Mouse (Mus musculus): ENCODE data around the gene Mastl. TPM values are rescaled to one million over a fixed set of nuclear protein-coding genes. Genes with fewer than 3 reads are reported as not detected.
A peak's percentile ranks its signal among the peaks of the same experiment; 100 is the strongest.

Mastl gene
- polyA plus RNA-seq, 1 experiment from 2014 or later, result 7.0 TPM

GRCm38 (mm10) chr2:23102266-23102665 is 53.6 kb downstream of the Mastl start:
- H3K4me3 ChIP-seq (ENCODE audit: low read depth, low read length), result no peak overlapping the region
- H3K4me1 ChIP-seq (ENCODE audit: control insufficient read depth, insufficient read depth, low read length), result no peaks in the 10 kb centered on the region
- no peak overlapping the region for H3K9ac ChIP-seq (ENCODE audit: low read length)
- no peak overlapping the region for H3K4me2 ChIP-seq (ENCODE audit: low read length)
- H3K9me3 ChIP-seq (replicated peaks; ENCODE audit: control insufficient read depth, low read length), result no peaks in the 10 kb centered on the region
- H3K27ac ChIP-seq (ENCODE audit: low read depth, low read length), result no peak overlapping the region
- 0 out of 2 replicates have a peak, but pooled peaks cover 6% of the 10 kb centered on the region for H3K36me3 ChIP-seq (ENCODE audit: control insufficient read depth, insufficient read depth, low read length)
- DNase-seq (ENCODE audit: low spot score) (no peak), ATAC-seq (no peak)
- no peaks in the 10 kb centered on the region for H3K27me3 ChIP-seq (replicated peaks; ENCODE audit: control insufficient read depth, insufficient read depth, low read length)

DNA sequence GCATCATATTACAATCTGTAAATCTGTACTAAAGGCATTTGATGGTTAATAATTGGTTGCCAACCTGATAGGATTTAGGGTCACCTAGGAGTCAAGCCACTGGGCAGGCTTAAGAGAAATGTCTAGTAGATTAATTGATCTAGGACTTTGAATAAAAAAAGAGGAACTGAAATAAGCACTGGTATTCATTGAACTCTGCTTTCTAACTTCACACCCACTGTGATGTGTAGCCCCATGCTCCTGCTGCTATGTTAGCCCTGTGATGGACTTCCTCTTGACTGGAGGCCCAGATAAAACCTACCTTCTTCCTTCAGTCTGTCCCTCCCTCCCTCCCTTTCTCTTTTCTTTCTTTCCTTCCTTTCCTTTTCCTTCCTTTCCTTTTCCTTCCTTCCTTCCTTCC is 58.8 kb downstream of the Mastl start:
- no peak overlapping the region for H3K27ac ChIP-seq (ENCODE audit: low read depth, low read length)
- peaks cover 28% of the 10 kb centered on the region for H3K36me3 ChIP-seq (ENCODE audit: control insufficient read depth, insufficient read depth, low read length)
- no peak for DNase-seq (ENCODE audit: low spot score)

GRCm38 (mm10) chr2:23092216-23092615 is 63.6 kb downstream of the Mastl start:
- H3K9me3 ChIP-seq (replicated peaks; ENCODE audit: control insufficient read depth, low read length), result no peaks in the 10 kb centered on the region
- no peak overlapping the region for H3K9ac ChIP-seq (ENCODE audit: low read length)
- ATAC-seq (no peak), DNase-seq (ENCODE audit: low spot score) (peak; percentile 26)
- WGBS, result 54% methylated on average over 5 of the region's 5 CpGs
- no peaks in the 10 kb centered on the region for H3K4me1 ChIP-seq (ENCODE audit: control insufficient read depth, insufficient read depth, low read length)
- H3K36me3 ChIP-seq (ENCODE audit: control insufficient read depth, insufficient read depth, low read length), result peaks cover 61% of the 10 kb centered on the region
- H3K27ac ChIP-seq (ENCODE audit: low read depth, low read length), result no peak overlapping the region
- no peak overlapping the region for H3K4me2 ChIP-seq (ENCODE audit: low read length)
- no peaks in the 10 kb centered on the region for H3K27me3 ChIP-seq (replicated peaks; ENCODE audit: control insufficient read depth, insufficient read depth, low read length)
- H3K4me3 ChIP-seq (ENCODE audit: low read depth, low read length), result no peak overlapping the region

More for the DNA sequence above, 58.8 kb downstream of the Mastl start:
- H3K4me1 ChIP-seq (ENCODE audit: control insufficient read depth, insufficient read depth, low read length), result no peaks in the 10 kb centered on the region
- H3K4me3 ChIP-seq (ENCODE audit: low read depth, low read length), result no peak overlapping the region
- no peaks in the 10 kb centered on the region for H3K27me3 ChIP-seq (replicated peaks; ENCODE audit: control insufficient read depth, insufficient read depth, low read length)
- no peak overlapping the region for H3K9ac ChIP-seq (ENCODE audit: low read length)
- ATAC-seq, result no peak
- no peaks in the 10 kb centered on the region for H3K9me3 ChIP-seq (replicated peaks; ENCODE audit: control insufficient read depth, low read length)
- no peak overlapping the region for H3K4me2 ChIP-seq (ENCODE audit: low read length)

DNA sequence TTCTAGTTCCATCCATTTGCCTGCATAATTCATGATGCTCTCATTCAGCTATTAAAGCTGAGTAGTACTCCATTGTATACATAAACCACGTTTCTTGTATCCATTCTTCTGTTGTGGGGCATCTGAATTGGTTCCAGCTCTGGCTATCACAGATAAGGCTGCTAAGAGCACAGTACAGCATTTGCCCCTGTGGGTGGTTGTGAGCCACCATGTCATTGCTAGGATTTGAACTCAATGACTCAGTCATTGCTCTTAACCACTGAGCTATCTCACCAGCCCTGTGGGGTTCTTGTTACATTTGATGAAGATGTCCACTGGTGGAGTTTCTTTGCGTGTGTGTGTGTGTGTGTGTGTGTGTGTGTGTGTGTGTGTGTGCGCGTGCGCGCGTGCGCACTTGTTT is 71.3 kb downstream of the Mastl start:
- ATAC-seq (no peak), DNase-seq (ENCODE audit: low spot score) (no peak)
- Histone ChIP-seq H3K4me2 (ENCODE audit: low read length) (no peak overlapping the region), H3K9ac (ENCODE audit: low read length) (no peak overlapping the region), H3K9me3 (replicated peaks; ENCODE audit: control insufficient read depth, low read length) (no peaks in the 10 kb centered on the region), H3K36me3 (ENCODE audit: control insufficient read depth, insufficient read depth, low read length) (peaks cover 47% of the 10 kb centered on the region), H3K4me3 (ENCODE audit: low read depth, low read length) (no peak overlapping the region), H3K4me1 (ENCODE audit: control insufficient read depth, insufficient read depth, low read length) (no peaks in the 10 kb centered on the region), H3K27me3 (replicated peaks; ENCODE audit: control insufficient read depth, insufficient read depth, low read length) (no peaks in the 10 kb centered on the region), H3K27ac (ENCODE audit: low read depth, low read length) (no peak overlapping the region)
- WGBS, result 95% methylated on average over 8 of the region's 8 CpGs

DNA sequence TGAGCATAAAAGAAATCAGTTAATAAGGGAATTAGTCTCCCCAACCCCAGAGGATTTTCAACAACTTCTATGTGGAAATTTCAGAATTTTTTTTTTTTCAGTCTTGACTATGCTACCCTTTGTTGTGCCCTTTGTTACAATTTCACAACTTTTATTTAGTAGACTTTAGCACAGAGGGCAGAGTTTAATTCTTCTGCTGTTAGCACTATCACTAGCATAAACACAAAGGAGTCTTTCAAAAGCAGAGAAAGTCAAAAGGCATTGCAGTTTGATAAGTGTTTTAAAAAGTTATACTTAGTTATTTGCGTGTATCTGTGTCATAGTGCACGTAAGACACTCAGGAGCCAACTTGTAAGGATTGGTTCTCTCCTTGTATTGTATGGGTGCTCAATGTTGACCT is 77.2 kb downstream of the Mastl start:
- Histone ChIP-seq H3K36me3 (ENCODE audit: control insufficient read depth, insufficient read depth, low read length) (peaks cover 52% of the 10 kb centered on the region), H3K27me3 (replicated peaks; ENCODE audit: control insufficient read depth, insufficient read depth, low read length) (no peaks in the 10 kb centered on the region), H3K9ac (ENCODE audit: low read length) (no peak overlapping the region), H3K9me3 (replicated peaks; ENCODE audit: control insufficient read depth, low read length) (0 out of 2 replicates have a peak, but pooled peaks cover 3% of the 10 kb centered on the region), H3K4me3 (ENCODE audit: low read depth, low read length) (no peak overlapping the region), H3K4me2 (ENCODE audit: low read length) (no peak overlapping the region), H3K27ac (ENCODE audit: low read depth, low read length) (no peak overlapping the region), H3K4me1 (ENCODE audit: control insufficient read depth, insufficient read depth, low read length) (no peaks in the 10 kb centered on the region)
- ATAC-seq (no peak), DNase-seq (ENCODE audit: low spot score) (no peak)
- WGBS, result 96% methylated on average over 2 of the region's 2 CpGs

DNA sequence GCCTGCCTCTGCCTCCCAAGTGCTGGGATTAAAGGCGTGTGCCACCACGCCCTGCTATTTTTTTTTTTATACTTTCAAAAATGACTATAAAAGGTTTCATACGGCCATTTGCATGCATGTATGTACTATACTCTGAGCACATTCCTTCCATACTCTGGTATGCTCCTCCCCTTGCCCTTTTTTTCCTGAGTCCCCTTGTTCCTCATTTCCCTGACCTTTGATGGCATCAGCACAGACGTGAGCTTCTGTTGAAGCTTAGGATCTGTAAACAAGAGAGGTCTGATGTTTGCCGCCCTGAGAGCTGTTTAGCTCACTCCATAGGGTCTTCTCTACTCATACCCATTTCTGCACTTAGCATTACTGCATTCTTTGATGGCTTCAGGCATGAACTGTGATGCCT is 78.1 kb downstream of the Mastl start:
- WGBS, result 94% methylated on average over 5 of the region's 5 CpGs
- H3K4me3 ChIP-seq (ENCODE audit: low read depth, low read length), result no peak overlapping the region
- H3K9me3 ChIP-seq (replicated peaks; ENCODE audit: control insufficient read depth, low read length), result 0 out of 2 replicates have a peak, but pooled peaks cover 3% of the 10 kb centered on the region
- no peak overlapping the region for H3K27ac ChIP-seq (ENCODE audit: low read depth, low read length)
- H3K27me3 ChIP-seq (replicated peaks; ENCODE audit: control insufficient read depth, insufficient read depth, low read length), result no peaks in the 10 kb centered on the region
- H3K36me3 ChIP-seq (ENCODE audit: control insufficient read depth, insufficient read depth, low read length), result peaks cover 55% of the 10 kb centered on the region
- no peak overlapping the region for H3K9ac ChIP-seq (ENCODE audit: low read length)
- DNase-seq (ENCODE audit: low spot score) (no peak), ATAC-seq (no peak)
- H3K4me1 ChIP-seq (ENCODE audit: control insufficient read depth, insufficient read depth, low read length), result no peaks in the 10 kb centered on the region
- H3K4me2 ChIP-seq (ENCODE audit: low read length), result no peak overlapping the region

DNA sequence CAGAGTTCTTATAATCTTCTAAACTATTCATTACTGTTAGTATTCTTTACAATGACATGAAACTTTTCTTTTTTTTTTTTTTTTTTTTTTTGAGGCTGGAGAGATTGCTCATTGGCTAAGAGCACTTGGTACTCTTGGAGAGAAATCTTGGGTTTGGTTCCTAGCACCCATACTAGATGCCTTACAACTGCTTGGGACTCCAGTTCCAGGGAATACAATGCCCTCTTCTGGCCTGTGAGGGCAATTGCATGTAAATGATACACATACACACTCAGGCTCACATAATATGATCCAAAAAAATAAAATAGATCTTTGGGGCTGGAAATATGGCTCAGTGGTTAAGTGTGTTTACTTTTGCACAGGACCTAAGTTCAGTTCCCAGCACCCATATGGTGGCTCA is 79.0 kb downstream of the Mastl start:
- H3K36me3 ChIP-seq (ENCODE audit: control insufficient read depth, insufficient read depth, low read length), result peaks cover 59% of the 10 kb centered on the region
- H3K27me3 ChIP-seq (replicated peaks; ENCODE audit: control insufficient read depth, insufficient read depth, low read length), result no peaks in the 10 kb centered on the region
- no peak for DNase-seq (ENCODE audit: low spot score)
- ATAC-seq, result no peak
- H3K4me1 ChIP-seq (ENCODE audit: control insufficient read depth, insufficient read depth, low read length), result no peaks in the 10 kb centered on the region
- no peak overlapping the region for H3K27ac ChIP-seq (ENCODE audit: low read depth, low read length)
- no peak overlapping the region for H3K9ac ChIP-seq (ENCODE audit: low read length)
- 0 out of 2 replicates have a peak, but pooled peaks cover 3% of the 10 kb centered on the region for H3K9me3 ChIP-seq (replicated peaks; ENCODE audit: control insufficient read depth, low read length)
- no peak overlapping the region for H3K4me3 ChIP-seq (ENCODE audit: low read depth, low read length)
- H3K4me2 ChIP-seq (ENCODE audit: low read length), result no peak overlapping the region

GRCm38 (mm10) chr2:23075846-23076245 is 80.0 kb downstream of the Mastl start:
- ATAC-seq (no peak), DNase-seq (ENCODE audit: low spot score) (no peak)
- Histone ChIP-seq H3K27ac (ENCODE audit: low read depth, low read length) (no peak overlapping the region), H3K36me3 (ENCODE audit: control insufficient read depth, insufficient read depth, low read length) (peaks cover 53% of the 10 kb centered on the region), H3K27me3 (replicated peaks; ENCODE audit: control insufficient read depth, insufficient read depth, low read length) (no peaks in the 10 kb centered on the region), H3K4me2 (ENCODE audit: low read length) (no peak overlapping the region), H3K9me3 (replicated peaks; ENCODE audit: control insufficient read depth, low read length) (0 out of 2 replicates have a peak, but pooled peaks cover 3% of the 10 kb centered on the region), H3K4me3 (ENCODE audit: low read depth, low read length) (no peak overlapping the region), H3K4me1 (ENCODE audit: control insufficient read depth, insufficient read depth, low read length) (no peaks in the 10 kb centered on the region), H3K9ac (ENCODE audit: low read length) (no peak overlapping the region)

GRCm38 (mm10) chr2:23071406-23071805 is 84.4 kb downstream of the Mastl start:
- WGBS, result 82% methylated on average over 1 of the region's 1 CpGs
- ATAC-seq (no peak), DNase-seq (ENCODE audit: low spot score) (no peak)
- Histone ChIP-seq H3K4me1 (ENCODE audit: control insufficient read depth, insufficient read depth, low read length) (peaks cover 3% of the 10 kb centered on the region; the same call in 1 of the 2 replicates), H3K4me3 (ENCODE audit: low read depth, low read length) (no peak overlapping the region), H3K27me3 (replicated peaks; ENCODE audit: control insufficient read depth, insufficient read depth, low read length) (no peaks in the 10 kb centered on the region), H3K9me3 (replicated peaks; ENCODE audit: control insufficient read depth, low read length) (no peaks in the 10 kb centered on the region), H3K36me3 (ENCODE audit: control insufficient read depth, insufficient read depth, low read length) (peaks cover 25% of the 10 kb centered on the region), H3K4me2 (ENCODE audit: low read length) (no peak overlapping the region), H3K9ac (ENCODE audit: low read length) (no peak overlapping the region), H3K27ac (ENCODE audit: low read depth, low read length) (no peak overlapping the region)
